Comparison of ENCODE assay signal across 8 mouse cellular contexts in genomic region chr9:41890273-41891141, GRCm38 (mm10).
DNase-seq lines count a peak whose midpoint lies in the region; TF ChIP-seq lines count a peak whose summit lies in the region.

No protein-coding gene starts in this region.

- no peak for TF ChIP-seq POLR2A in lung, adult 2 months (IDR thresholded peaks at IDR 0.05; ENCODE audit: borderline replicate concordance, extremely low read depth, low read depth, low read length)

- TF ChIP-seq CTCF in lung, adult 2 months (IDR thresholded peaks at IDR 0.05; ENCODE audit: insufficient read depth, low read length) = no peak

- peak overlapping the region; percentile 56 for H3K4me3 ChIP-seq in lung, adult 2 months (replicated peaks; ENCODE audit: extremely low read depth, low read depth, low read length)

- peak; percentile 55 for DNase-seq in ZHBTc4 (ENCODE audit: low read depth, low spot score)
- peak; percentile 74 to 80 for DNase-seq in cerebellum, postnatal 10 days
- DNase-seq in frontal cortex, adult 2 months (ENCODE audit: extremely low spot score in 1 of 2, low spot score in 1 of 2) = peak; percentile 38 to 69
- peak; percentile 77 for DNase-seq in heart, postnatal 4 days
- DNase-seq in layer of hippocampus, postnatal 10 days (ENCODE audit: low spot score in 2 of 2) = peak; percentile 77 to 78
- peak; percentile 30 for DNase-seq in lung, adult 2 months
- peak; percentile 54 for DNase-seq in ovary, postnatal 36 days (ENCODE audit: low spot score)
- no peak for DNase-seq in natural killer cell, adult 2 months (ENCODE audit: low spot score in 2 of 2)

- 2% methylated on average over 42 of the region's 42 CpGs for WGBS in lung, adult 2 months

- no peaks in the 10 kb centered on the region for H3K4me1 ChIP-seq in lung, adult 2 months (ENCODE audit: control insufficient read depth, insufficient read depth, low read length)

Comparison
In these comparisons a context has a peak if more than half of its experiments do, and no peak if none do; other contexts are left out.
1. DNase-seq: peak in ZHBTc4 (single experiment), cerebellum, postnatal 10 days (2 of 2), frontal cortex, adult 2 months (2 of 2), heart, postnatal 4 days (single experiment), layer of hippocampus, postnatal 10 days (2 of 2), lung, adult 2 months (single experiment) and ovary, postnatal 36 days (single experiment); none in natural killer cell, adult 2 months (0 of 2).